ENCODE assay signal across 8 mouse cellular contexts in genomic region chr3:135280669-135281415, GRCm38 (mm10). TPM values are rescaled to one million over a fixed set of nuclear protein-coding genes. Genes with fewer than 3 reads are reported as not detected.
DNase-seq lines count a peak whose midpoint lies in the region; ATAC-seq lines count a peak whose summit lies in the region.

Bdh2 (plus strand) TSS chr3:135281221.

- WGBS in lung, embryonic 15.5 days = 19% methylated on average over 14 of the region's 14 CpGs

- 0 out of 2 replicates have a peak, but pooled peaks cover 3% of the 10 kb centered on the region for H3K4me1 ChIP-seq in lung, embryonic 15.5 days

- H3K27me3 ChIP-seq in lung, embryonic 15.5 days = no peaks in the 10 kb centered on the region

- no peak within 1 kb of the TSS for H3K9ac ChIP-seq in lung, embryonic 15.5 days

- peak; percentile 85 for DNase-seq in MEL-GATA-1-ER (ENCODE audit: extremely low read depth, low read depth)
- peak; percentile 49 for DNase-seq in cerebellum, adult 8-10 months
- DNase-seq in layer of hippocampus, adult 8-10 months (ENCODE audit: low spot score in 2 of 2) = peak; percentile 55 to 83
- peak; percentile 76 for DNase-seq in ovary, postnatal 14 days (ENCODE audit: low spot score)
- DNase-seq in thymus, postnatal 14 days = peak; percentile 78

- H3K27ac ChIP-seq in lung, embryonic 15.5 days = no peak within 1 kb of the TSS

- peak within 1 kb of the TSS; percentile 38 for H3K4me2 ChIP-seq in lung, embryonic 15.5 days

- no peaks in the 10 kb centered on the region for H3K9me3 ChIP-seq in lung, embryonic 15.5 days

- H3K4me3 ChIP-seq in lung, embryonic 15.5 days = peak within 1 kb of the TSS; percentile 5; the same call in 1 of the 2 replicates

- H3K36me3 ChIP-seq in lung, embryonic 15.5 days = no peaks in the 10 kb centered on the region

- peak; percentile 98 for ATAC-seq in frontal cortex, adult (ENCODE audit: low TSS enrichment)
- peak; percentile 88 to 89 for ATAC-seq in hematopoietic stem cell, adult 5-6 weeks (replicated peaks in 1 of 2; ENCODE audit: insufficient read depth in 1 of 2, low FRiP score in 2 of 2, low TSS enrichment in 1 of 2, low read depth in 1 of 2, poor library complexity in 2 of 2, severe bottlenecking in 2 of 2)
- peak; percentile 74 for ATAC-seq in lung, embryonic 15.5 days (ENCODE audit: borderline replicate concordance, extremely low read depth, low FRiP score, low TSS enrichment)

RNA-seq across cellular contexts. Expression of gene Bdh2, which starts in this region (rescaled TPM):
- total RNA-seq in hematopoietic stem cell, adult 5-6 weeks (2017) = 8.4 and 10.1 TPM in 2 replicates
- 1 to 10 TPM; 4.7 to 8.7 (median 6.1) TPM for total RNA-seq in layer of hippocampus, adult 8-10 months (2022)
- 7.6 TPM in 2 replicates for polyA plus RNA-seq in lung, embryonic 15.5 days (2015; fragmentation: Nextera tagmentation; extraction: Ambion mirVana)
